Comparison of ENCODE assay signal across 14 mouse cellular contexts in genomic region chr5:97223238-97223857, GRCm38 (mm10).
DNase-seq lines count a peak whose midpoint lies in the region; ATAC-seq lines count a peak whose summit lies in the region.
"Had no signal": no experiment of that assay in that cellular context is flagged by ENCODE, and none has a peak within 500 bp of the region (broad histone marks: within the 10 kb centered on the region; RNA-seq: fewer than 3 reads in every experiment).

No protein-coding gene starts in this region.

- H3K4me2 ChIP-seq in hindbrain, embryonic 14.5 days (replicated peaks), result peak overlapping the region; percentile 59
- H3K4me2 ChIP-seq in neural tube, embryonic 11.5 days (ENCODE audit: low read depth), result peak overlapping the region; percentile 29

- H3K4me1 ChIP-seq in forebrain, embryonic 10.5 days, result peaks cover 30% of the 10 kb centered on the region
- H3K4me1 ChIP-seq in hindbrain, embryonic 14.5 days (replicated peaks; ENCODE audit: control insufficient read depth, insufficient read depth, low read length), result peaks cover 8% of the 10 kb centered on the region; the same call in 1 of the 2 replicates
- peaks cover 6% of the 10 kb centered on the region; the same call in 1 of the 2 replicates for H3K4me1 ChIP-seq in neural tube, embryonic 11.5 days (ENCODE audit: control insufficient read depth, insufficient read depth, low read length)

- H3K9ac ChIP-seq in hindbrain, embryonic 14.5 days, result peak overlapping the region; percentile 61
- peak overlapping the region; percentile 18; the same call in 1 of the 2 replicates for H3K9ac ChIP-seq in neural tube, embryonic 11.5 days (ENCODE audit: low read length)

- ATAC-seq in hindbrain, embryonic 14.5 days (ENCODE audit: low FRiP score), result peak; percentile 60; the same call in 1 of the 2 replicates
- no peak for ATAC-seq in neural tube, embryonic 11.5 days (ENCODE audit: insufficient read depth, low FRiP score, low TSS enrichment)

- peak overlapping the region; percentile 71; the same call in 1 of the 2 replicates for H3K27ac ChIP-seq in forebrain, embryonic 10.5 days
- peak overlapping the region; percentile 72 for H3K27ac ChIP-seq in hindbrain, embryonic 14.5 days
- no peak overlapping the region for H3K27ac ChIP-seq in neural tube, embryonic 11.5 days (ENCODE audit: low read depth, low read length)

- H3K4me3 ChIP-seq in forebrain, embryonic 10.5 days, result peak overlapping the region; percentile 39
- H3K4me3 ChIP-seq in hindbrain, embryonic 14.5 days (replicated peaks; ENCODE audit: low read length), result peak overlapping the region; percentile 37
- H3K4me3 ChIP-seq in neural tube, embryonic 11.5 days (ENCODE audit: low read depth, low read length), result 0 out of 2 replicates have a peak overlapping the region, but pooled peaks have one; percentile 13
- H3K4me3 ChIP-seq: erythroblast, embryonic 14.5 days had no signal

- no peaks in the 10 kb centered on the region for H3K36me3 ChIP-seq in forebrain, embryonic 10.5 days (replicated peaks)
- H3K36me3 ChIP-seq in hindbrain, embryonic 14.5 days (replicated peaks; ENCODE audit: control insufficient read depth, insufficient read depth), result no peaks in the 10 kb centered on the region
- H3K36me3 ChIP-seq in neural tube, embryonic 11.5 days (ENCODE audit: control insufficient read depth, insufficient read depth, low read length), result no peaks in the 10 kb centered on the region

- DNase-seq in layer of hippocampus, postnatal 14 days (ENCODE audit: low spot score in 2 of 2), result peak; percentile 9 to 17
- no peak for DNase-seq in layer of hippocampus, adult 8-10 months (ENCODE audit: low spot score in 2 of 2)
- DNase-seq in forebrain, embryonic 10.5 days (ENCODE audit: extremely low spot score, low spot score), result no peak
- DNase-seq in hindbrain, embryonic 14.5 days (ENCODE audit: low spot score), result peak; percentile 54
- DNase-seq in neural tube, embryonic 11.5 days (ENCODE audit: low spot score), result no peak
- DNase-seq in thymus, postnatal 0 days (ENCODE audit: low spot score), result no peak
- DNase-seq in adipocyte (ENCODE audit: low spot score), result no peak
- no peak for DNase-seq in yolk sac, embryonic 10.5 days (ENCODE audit: low spot score)
- DNase-seq: adrenal gland, adult 8-10 months; cerebellum, adult 9-11 months; gastrocnemius, postnatal 36 days; kidney, adult 2 months; lung, postnatal 10 days had no signal

- H3K9me3 ChIP-seq in forebrain, embryonic 10.5 days, result no peaks in the 10 kb centered on the region
- H3K9me3 ChIP-seq in hindbrain, embryonic 14.5 days (ENCODE audit: control insufficient read depth, low read length), result no peaks in the 10 kb centered on the region
- no peaks in the 10 kb centered on the region for H3K9me3 ChIP-seq in neural tube, embryonic 11.5 days (ENCODE audit: control insufficient read depth, low read length)

- peaks cover 10% of the 10 kb centered on the region; the same call in 1 of the 2 replicates for H3K27me3 ChIP-seq in forebrain, embryonic 10.5 days (ENCODE audit: poor library complexity, severe bottlenecking)
- H3K27me3 ChIP-seq in hindbrain, embryonic 14.5 days (ENCODE audit: control insufficient read depth, insufficient read depth, low read length), result no peaks in the 10 kb centered on the region
- no peaks in the 10 kb centered on the region for H3K27me3 ChIP-seq in neural tube, embryonic 11.5 days (ENCODE audit: control insufficient read depth, insufficient read depth, low read length)

- 61% methylated on average over 12 of the region's 12 CpGs for WGBS in forebrain, embryonic 10.5 days
- WGBS in hindbrain, embryonic 14.5 days, result 38% methylated on average over 12 of the region's 12 CpGs
- 58% methylated on average over 12 of the region's 12 CpGs for WGBS in neural tube, embryonic 11.5 days

Comparison
In these comparisons a context has a peak if more than half of its experiments do, and no peak if none do; other contexts are left out.
1. DNase-seq: peak in layer of hippocampus, postnatal 14 days (2 of 2) and hindbrain, embryonic 14.5 days (single experiment); none in layer of hippocampus, adult 8-10 months (0 of 2), forebrain, embryonic 10.5 days (single experiment), neural tube, embryonic 11.5 days (single experiment), thymus, postnatal 0 days (single experiment), adipocyte (single experiment) and yolk sac, embryonic 10.5 days (single experiment).
2. Peak in every context shown above with its lines, with median percentiles within 50 percentile points of each other: H3K4me3 ChIP-seq.